Mouse (Mus musculus): ENCODE measurements around the gene Dpp7. TPM values are rescaled to one million over a fixed set of nuclear protein-coding genes. Genes with fewer than 3 reads are reported as not detected.

Dpp7 gene
- polyA plus RNA-seq, 1 experiment = 28.0 TPM

GRCm38 (mm10) chr2:25310969-25311368, 45.2 kb downstream of the Dpp7 start:
- no peak for DNase-seq (ENCODE audit: low read depth)

GRCm38 (mm10) chr2:25310180-25310579, 46.0 kb downstream of the Dpp7 start:
- no peak for DNase-seq (ENCODE audit: low read depth)

- no peak for DNase-seq (ENCODE audit: low read depth)
These were observed 50.4 kb downstream of the Dpp7 start for GRCm38 (mm10) chr2:25305587-25306359.

GRCm38 (mm10) chr2:25304657-25305541, 51.3 kb downstream of the Dpp7 start:
- no peak for DNase-seq (ENCODE audit: low read depth)

GRCm38 (mm10) chr2:25303931-25304656, 52.1 kb downstream of the Dpp7 start:
- no peak for DNase-seq (ENCODE audit: low read depth)

GRCm38 (mm10) chr2:25303452-25303851, 52.7 kb downstream of the Dpp7 start:
- no peak for DNase-seq (ENCODE audit: low read depth)

Other genes starting within 250 kb of the Dpp7 start
- 16.6 and 20.4 TPM in 2 replicates for gene Nrarp, start 175.6 kb downstream of the Dpp7 start, polyA plus RNA-seq (2012; rRNA removed)
- 41.2 and 42.5 TPM in 2 replicates for gene Tor4a, start 159.5 kb downstream of the Dpp7 start, polyA plus RNA-seq (2012; rRNA removed)
- 57.5 and 77.6 TPM in 2 replicates for gene Nelfb, start 144.9 kb downstream of the Dpp7 start, polyA plus RNA-seq (2012; rRNA removed)
- 0.74 and 0.93 TPM in 2 replicates for gene Stpg3, start 141.7 kb downstream of the Dpp7 start, polyA plus RNA-seq (2012; rRNA removed)
- gene Fam166a, start 137.6 kb downstream of the Dpp7 start, polyA plus RNA-seq (2012; rRNA removed) = 1.8 and 3.4 TPM in 2 replicates
- 468 and 584 TPM in 2 replicates for gene Tubb4b, start 131.7 kb downstream of the Dpp7 start, polyA plus RNA-seq (2012; rRNA removed)
- not detected in 2 replicates for gene Slc34a3, start 122.0 kb downstream of the Dpp7 start, polyA plus RNA-seq (2012; rRNA removed)
- gene Rnf224, start 119.6 kb downstream of the Dpp7 start, polyA plus RNA-seq (2012; rRNA removed) = 0.04 and 0.09 TPM in 2 replicates
- 9.0 and 13.9 TPM in 2 replicates for gene Rnf208, start 114.1 kb downstream of the Dpp7 start, polyA plus RNA-seq (2012; rRNA removed)
- 0.19 and 0.59 TPM in 2 replicates for gene Cysrt1, start 113.9 kb downstream of the Dpp7 start, polyA plus RNA-seq (2012; rRNA removed)
- gene AL732309.1, start 109.5 kb downstream of the Dpp7 start, polyA plus RNA-seq (2012; rRNA removed) = 23.2 and 23.7 TPM in 2 replicates
- 63.3 and 66.2 TPM in 2 replicates for gene Tmem203, start 100.9 kb downstream of the Dpp7 start, polyA plus RNA-seq (2012; rRNA removed)
- gene Tprn, start 93.7 kb downstream of the Dpp7 start, polyA plus RNA-seq (2012; rRNA removed) = 11.4 and 20.5 TPM in 2 replicates
- 44.6 and 56.3 TPM in 2 replicates for gene Ssna1, start 83.9 kb downstream of the Dpp7 start, polyA plus RNA-seq (2012; rRNA removed)
- gene Anapc2, start 83.9 kb downstream of the Dpp7 start, polyA plus RNA-seq (2012; rRNA removed) = 119 and 122 TPM in 2 replicates
- 1.4 and 2.0 TPM in 2 replicates for gene Tmem210, start 68.2 kb downstream of the Dpp7 start, polyA plus RNA-seq (2012; rRNA removed)
- 5.1 and 7.0 TPM in 2 replicates for gene Lrrc26, start 66.4 kb downstream of the Dpp7 start, polyA plus RNA-seq (2012; rRNA removed)
- 0.12 and 0.15 TPM in 2 replicates for gene Grin1, start 37.2 kb downstream of the Dpp7 start, polyA plus RNA-seq (2012; rRNA removed)
- gene Man1b1, start 24.0 kb downstream of the Dpp7 start, polyA plus RNA-seq (2012; rRNA removed) = 11.2 and 25.1 TPM in 2 replicates
- gene Uap1l1, start 9.3 kb upstream of the Dpp7 start, polyA plus RNA-seq (2012; rRNA removed) = 38.0 and 38.6 TPM in 2 replicates
- gene Sapcd2, start 16.0 kb upstream of the Dpp7 start, polyA plus RNA-seq (2012; rRNA removed) = 3.0 and 4.3 TPM in 2 replicates
- 64.7 and 75.2 TPM in 2 replicates for gene Entpd2, start 39.5 kb upstream of the Dpp7 start, polyA plus RNA-seq (2012; rRNA removed)
- gene Npdc1, start 43.0 kb upstream of the Dpp7 start, polyA plus RNA-seq (2012; rRNA removed) = 140 and 154 TPM in 2 replicates
- 0.47 and 0.57 TPM in 2 replicates for gene Fut7, start 66.9 kb upstream of the Dpp7 start, polyA plus RNA-seq (2012; rRNA removed)
- 187 and 437 TPM in 2 replicates for gene Abca2, start 72.3 kb upstream of the Dpp7 start, polyA plus RNA-seq (2012; rRNA removed)
- gene Clic3, start 100.5 kb upstream of the Dpp7 start, polyA plus RNA-seq (2012; rRNA removed) = 103 and 188 TPM in 2 replicates
- gene Paxx, start 104.7 kb upstream of the Dpp7 start, polyA plus RNA-seq (2012; rRNA removed) = 124 and 139 TPM in 2 replicates
- 1,300 and 1,863 TPM in 2 replicates for gene Ptgds, start 113.7 kb upstream of the Dpp7 start, polyA plus RNA-seq (2012; rRNA removed)
- 234 and 311 TPM in 2 replicates for gene Lcn12, start 137.6 kb upstream of the Dpp7 start, polyA plus RNA-seq (2012; rRNA removed)
- gene Fbxw5, start 144.4 kb upstream of the Dpp7 start, polyA plus RNA-seq (2012; rRNA removed) = 19.2 and 54.8 TPM in 2 replicates
- gene C8g, start 145.4 kb upstream of the Dpp7 start, polyA plus RNA-seq (2012; rRNA removed) = 15.1 and 15.8 TPM in 2 replicates
- 13.7 and 17.0 TPM in 2 replicates for gene Traf2, start 190.6 kb upstream of the Dpp7 start, polyA plus RNA-seq (2012; rRNA removed)
- gene Edf1, start 201.5 kb upstream of the Dpp7 start, polyA plus RNA-seq (2012; rRNA removed) = 115 and 139 TPM in 2 replicates
- gene Mamdc4, start 218.5 kb upstream of the Dpp7 start, polyA plus RNA-seq (2012; rRNA removed) = 8.0 and 13.4 TPM in 2 replicates
- 57.5 and 83.3 TPM in 2 replicates for gene Phpt1, start 218.9 kb upstream of the Dpp7 start, polyA plus RNA-seq (2012; rRNA removed)
- gene Ajm1, start 225.4 kb upstream of the Dpp7 start, polyA plus RNA-seq (2012; rRNA removed) = 1.4 and 2.0 TPM in 2 replicates